Mouse (Mus musculus): ENCODE results near the gene Nmrk1. TPM values are rescaled to one million over a fixed set of nuclear protein-coding genes. Genes with fewer than 3 reads are reported as not detected.
A peak's percentile ranks its signal among the peaks of the same experiment; 100 is the strongest.
"Not testable (repeated sequence)": the region's sequence is repeated elsewhere in the genome, so short reads cannot be mapped to it uniquely, and the experiment has no call there.

The Nmrk1 gene
- 1 to 10 TPM; 3.3 to 4.1 TPM for total RNA-seq (2021)

GRCm38 (mm10) chr19:18631644-18632219, at the start of gene Nmrk1, which contains the start of gene Ostf1:
TSS of gene Nmrk1 (plus strand) at chr19:18631950.
TSS of gene Ostf1 (minus strand) at chr19:18631823.
- DNase-seq, result peak; percentile 99

DNA sequence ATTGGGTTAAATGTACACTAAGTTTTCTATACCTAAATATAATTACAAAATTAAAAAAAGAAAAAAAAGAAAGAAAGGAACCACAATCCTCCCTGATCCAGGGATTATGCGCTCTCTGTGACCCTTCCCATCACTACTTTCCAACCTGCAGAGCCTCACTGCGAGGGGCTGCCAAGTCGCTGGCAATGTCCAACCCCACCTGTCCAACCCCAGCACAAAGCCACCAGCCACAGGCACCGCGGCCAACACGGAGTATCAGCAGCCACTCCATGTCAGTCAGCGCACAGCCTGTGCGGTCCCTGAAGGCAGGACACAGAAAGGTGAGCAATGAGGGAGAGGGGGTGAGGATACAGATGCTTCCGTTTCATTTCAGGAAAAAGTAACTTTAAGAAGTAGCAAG, 49.5 kb upstream of the Nmrk1 start:
- DNase-seq, result no peak

DNA sequence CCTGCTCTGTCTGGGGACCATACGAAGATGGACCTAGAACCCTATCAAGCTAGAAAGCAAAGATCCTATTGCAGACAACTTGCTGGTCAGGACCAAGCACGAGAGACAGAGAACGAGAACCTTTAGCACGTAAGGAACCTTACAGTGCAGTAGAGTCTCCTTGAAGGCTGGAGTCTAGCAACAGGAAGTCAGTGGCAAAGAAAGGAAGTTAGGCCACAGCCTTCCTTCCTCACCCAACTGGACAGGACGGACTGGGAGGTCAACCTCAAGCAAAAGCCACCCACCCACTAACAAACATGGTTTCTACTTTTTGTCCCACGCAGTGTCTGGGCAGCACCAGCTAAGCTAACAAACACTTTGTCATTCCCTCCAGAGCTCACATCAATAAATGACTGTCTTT, 48.9 kb upstream of the Nmrk1 start:
- DNase-seq, result no peak

DNA sequence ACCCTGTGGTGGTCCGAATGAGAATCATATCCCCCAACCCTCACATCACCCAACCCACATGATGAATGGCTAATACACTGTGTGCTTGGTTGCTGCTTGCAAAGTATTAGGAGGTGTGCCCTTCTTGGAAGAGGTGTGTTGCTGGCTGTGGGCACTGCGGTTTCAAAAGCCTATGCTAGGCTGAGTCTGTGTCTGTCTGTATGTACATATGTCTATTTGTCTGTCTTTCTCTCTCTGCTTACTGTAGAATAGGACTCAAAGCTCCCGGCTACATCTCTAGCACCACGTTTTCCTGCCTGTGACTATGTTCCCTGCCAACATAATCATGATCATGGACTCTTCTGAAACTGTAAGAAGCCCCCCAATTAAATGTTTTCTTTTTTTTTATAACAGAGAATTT, 48.0 kb upstream of the Nmrk1 start:
- DNase-seq, result no peak

DNA sequence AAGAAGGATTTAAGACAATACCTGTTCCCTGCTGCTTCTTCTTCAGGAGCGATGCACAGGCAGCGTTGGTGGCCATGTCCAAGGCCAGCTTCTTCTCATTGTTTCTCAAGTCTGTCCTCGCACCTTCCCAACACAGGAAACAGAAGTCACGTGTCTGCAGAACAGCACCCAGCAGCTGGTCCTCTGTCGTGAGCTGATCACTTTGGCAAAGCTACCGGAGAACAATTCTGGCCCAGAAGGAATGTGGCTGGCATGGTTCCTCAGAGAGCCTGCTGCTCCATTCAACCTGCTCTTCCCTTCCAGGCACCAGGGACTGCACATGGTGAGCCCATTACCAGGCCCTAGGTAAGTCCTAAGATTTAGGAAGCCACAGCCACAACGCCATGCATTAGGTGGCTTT, 47.1 kb upstream of the Nmrk1 start:
- no peak for DNase-seq

GRCm38 (mm10) chr19:18587118-18587517, 44.6 kb upstream of the Nmrk1 start:
- DNase-seq, result no peak

GRCm38 (mm10) chr19:18588243-18588642, 43.5 kb upstream of the Nmrk1 start:
- no peak for DNase-seq

GRCm38 (mm10) chr19:18588801-18589200, 42.9 kb upstream of the Nmrk1 start:
- DNase-seq, result not testable (repeated sequence)

- DNase-seq, result no peak
These were observed 42.5 kb upstream of the Nmrk1 start for GRCm38 (mm10) chr19:18589276-18589675.

DNA sequence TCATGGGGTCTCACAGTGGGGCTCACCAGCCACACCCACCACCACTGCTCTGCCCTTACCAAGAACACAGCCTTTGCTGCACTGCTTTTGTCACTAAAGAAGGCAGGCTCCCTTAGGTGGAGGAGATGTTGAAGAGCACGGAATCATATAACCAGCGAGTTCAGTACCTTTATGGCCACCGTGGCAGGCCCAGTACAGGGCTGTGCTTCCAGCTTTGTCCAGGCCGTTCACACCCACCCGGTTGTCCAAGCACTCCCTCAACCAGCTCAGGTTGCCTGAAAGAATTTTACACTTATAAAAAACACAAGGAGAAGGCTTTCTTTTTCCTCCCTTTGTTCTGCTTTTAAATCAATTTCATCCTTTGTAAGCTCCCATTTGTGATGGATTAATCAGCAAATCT, 41.5 kb upstream of the Nmrk1 start:
- no peak for DNase-seq

DNA sequence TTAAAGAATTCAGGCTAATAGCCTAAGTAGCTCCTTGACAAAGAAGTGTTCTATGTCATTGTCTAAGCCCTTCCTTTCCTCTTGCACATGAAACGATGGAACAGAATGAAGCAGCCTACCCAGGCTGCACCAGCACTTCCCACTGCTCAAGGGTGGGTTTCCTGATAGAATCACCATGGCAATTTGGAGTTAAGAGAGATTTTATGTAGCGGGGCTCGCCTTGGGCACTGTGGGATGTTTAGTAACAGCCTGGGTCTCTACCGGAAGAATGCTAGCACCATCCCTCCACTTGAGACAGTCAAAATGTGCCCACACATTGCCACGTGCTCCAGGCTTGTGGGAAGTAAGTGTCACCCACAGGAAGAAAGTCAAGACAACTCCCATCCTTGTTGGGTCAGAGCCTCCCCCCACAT, 40.8 kb upstream of the Nmrk1 start:
- DNase-seq, result no peak

DNA sequence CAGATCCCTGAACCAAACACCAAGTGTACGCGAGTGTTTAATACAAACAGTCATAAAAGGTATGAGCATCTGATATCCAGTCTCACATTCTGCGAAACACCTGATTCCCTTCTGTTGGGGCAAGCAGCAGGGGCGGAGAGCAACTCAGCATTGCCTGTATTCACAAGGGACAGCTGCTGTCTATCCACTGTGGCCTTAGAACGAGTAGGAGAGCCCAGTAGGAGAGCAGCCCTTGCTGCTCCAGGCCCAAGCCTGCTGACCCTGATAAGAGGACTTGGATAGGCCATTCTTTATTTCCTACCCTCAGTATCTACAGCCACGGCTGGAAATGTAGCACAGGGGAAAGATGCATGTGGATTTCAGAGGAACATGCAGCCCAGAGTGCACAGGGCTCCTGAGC, 38.8 kb upstream of the Nmrk1 start:
- no peak for DNase-seq

DNA sequence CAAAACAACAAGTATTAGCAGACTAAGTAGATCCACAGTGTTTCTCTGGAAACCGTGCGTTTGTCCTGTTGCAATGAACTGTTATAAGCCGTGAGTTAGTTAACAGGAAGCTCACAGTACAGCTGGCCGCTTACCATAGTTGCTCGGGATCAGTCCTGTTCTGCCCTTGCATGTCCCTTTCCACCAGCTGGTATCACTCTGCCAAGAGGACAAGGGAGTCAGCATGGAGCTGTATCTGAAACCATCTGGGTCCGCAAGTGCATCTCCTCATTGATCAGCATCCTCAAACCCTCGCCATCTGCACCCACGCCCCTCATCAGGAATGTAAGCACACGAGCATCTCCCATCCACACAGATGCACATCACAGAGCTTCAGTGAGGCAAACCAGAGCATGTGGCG, 38.0 kb upstream of the Nmrk1 start:
- DNase-seq, result no peak

- no peak for DNase-seq
These were observed 34.9 kb upstream of the Nmrk1 start for GRCm38 (mm10) chr19:18596876-18597275.

- no peak for DNase-seq
These were observed 34.0 kb upstream of the Nmrk1 start for GRCm38 (mm10) chr19:18597772-18598171.

DNA sequence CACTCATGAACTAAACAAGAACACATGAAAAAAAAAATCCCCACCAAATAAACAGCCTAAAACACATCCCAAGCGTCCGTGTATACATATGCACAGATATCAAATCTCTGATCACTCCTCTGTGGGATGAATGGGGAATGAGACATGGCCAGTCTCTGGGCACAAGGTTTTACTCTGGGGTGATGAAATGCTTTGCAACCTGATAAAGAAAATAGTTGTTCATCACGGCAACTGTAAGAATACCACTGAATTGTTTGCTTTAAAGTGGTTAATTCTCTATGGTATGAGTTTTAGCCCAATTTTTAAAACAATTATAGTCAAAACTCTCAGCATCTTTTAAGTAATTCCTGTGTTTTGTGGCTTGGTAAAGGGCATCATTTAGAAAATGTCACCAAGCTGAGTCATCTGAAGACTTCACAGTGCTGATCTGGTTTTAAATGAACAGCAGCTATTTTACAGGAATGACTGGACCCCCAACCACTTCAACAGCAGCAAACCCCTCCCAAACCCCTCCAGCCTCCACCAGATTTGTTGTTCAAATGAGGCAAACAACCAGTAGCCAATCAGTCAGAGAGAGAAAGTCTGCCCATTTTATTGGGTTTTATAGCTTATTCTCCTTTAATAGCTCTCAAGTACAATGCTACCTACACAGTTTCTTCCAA, 33.4 kb upstream of the Nmrk1 start:
- no peak for DNase-seq

DNA sequence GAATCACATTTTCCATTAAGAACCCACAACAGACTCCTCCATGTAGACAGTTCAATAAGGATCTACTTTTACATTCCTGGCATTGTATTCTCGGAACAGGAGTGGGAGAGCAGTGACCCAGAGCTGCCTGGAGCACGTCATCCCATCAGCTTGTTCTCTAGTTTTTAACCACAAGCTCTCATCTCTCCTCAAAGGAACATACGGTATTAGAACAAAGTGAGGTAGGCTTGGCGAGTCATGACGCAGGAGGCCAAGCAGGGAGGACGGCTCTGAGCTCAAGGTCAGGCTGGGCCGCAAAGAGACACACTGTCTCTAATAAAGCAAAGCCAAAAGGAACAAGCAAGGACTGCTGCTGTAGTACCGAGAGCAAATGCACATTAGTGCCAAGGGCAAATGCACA, 32.7 kb upstream of the Nmrk1 start:
- DNase-seq, result no peak

DNA sequence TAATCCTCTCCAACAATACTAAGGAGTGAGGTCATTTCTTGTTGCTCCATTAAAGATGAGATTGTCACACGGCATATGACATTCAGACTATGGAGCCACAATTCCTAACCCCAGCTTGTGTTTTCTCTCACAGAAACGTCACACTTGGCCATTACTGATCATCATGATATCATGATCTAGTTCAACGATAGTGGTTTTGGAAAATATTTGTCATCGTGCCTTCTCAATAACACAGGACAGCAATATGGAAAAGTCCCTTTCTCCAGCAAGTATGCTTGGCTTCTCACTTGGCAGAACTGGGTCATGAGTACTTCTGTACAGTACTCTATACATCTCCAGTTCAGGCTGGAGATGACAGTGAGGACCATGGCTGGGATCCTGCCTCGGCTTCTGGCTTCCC, 32.1 kb upstream of the Nmrk1 start:
- DNase-seq, result no peak

DNA sequence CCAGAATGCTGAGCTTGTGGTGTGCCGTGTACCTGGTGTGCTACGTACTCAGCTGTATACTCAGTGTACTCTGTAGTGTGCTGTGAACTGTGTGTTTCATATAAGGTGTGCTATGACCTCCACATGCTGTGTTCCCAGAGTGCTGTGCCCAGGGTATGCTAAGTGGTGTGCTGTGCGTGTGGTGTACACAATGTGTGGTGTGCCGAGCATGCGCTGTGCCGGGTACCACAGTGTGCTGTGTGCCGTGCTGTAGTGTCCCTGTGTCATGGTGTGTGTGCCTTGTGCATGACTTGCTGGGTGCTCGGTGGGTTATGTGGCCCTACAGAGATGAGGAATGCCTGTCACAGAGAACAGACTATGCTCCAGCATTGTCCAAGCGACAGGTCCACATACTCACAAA, 31.1 kb upstream of the Nmrk1 start:
- no peak for DNase-seq

- no peak for DNase-seq
These were observed 28.7 kb upstream of the Nmrk1 start for GRCm38 (mm10) chr19:18603011-18603410.

- DNase-seq, result no peak
These were observed 23.8 kb upstream of the Nmrk1 start for GRCm38 (mm10) chr19:18607907-18608306.

DNA sequence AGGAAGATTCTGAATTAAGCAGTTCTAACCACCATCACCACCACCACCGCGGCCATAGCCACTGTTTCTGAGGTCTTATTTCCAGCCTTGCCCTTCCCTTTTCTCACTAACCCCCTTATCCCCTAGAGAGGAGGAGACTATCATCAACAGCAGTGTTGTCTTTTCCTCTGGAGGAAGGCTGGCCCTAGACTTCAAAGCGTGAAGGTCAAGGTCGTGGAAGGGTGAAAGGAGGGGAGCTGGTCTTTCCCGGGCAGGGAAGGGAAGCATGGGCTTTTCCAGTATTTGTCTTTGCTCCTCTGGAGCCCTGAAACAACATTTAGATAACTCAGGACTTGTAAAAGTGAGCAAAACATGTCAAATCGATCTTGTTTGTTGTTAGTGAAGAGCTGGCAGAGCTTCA, 22.8 kb upstream of the Nmrk1 start:
- peak; percentile 11 for DNase-seq

DNA sequence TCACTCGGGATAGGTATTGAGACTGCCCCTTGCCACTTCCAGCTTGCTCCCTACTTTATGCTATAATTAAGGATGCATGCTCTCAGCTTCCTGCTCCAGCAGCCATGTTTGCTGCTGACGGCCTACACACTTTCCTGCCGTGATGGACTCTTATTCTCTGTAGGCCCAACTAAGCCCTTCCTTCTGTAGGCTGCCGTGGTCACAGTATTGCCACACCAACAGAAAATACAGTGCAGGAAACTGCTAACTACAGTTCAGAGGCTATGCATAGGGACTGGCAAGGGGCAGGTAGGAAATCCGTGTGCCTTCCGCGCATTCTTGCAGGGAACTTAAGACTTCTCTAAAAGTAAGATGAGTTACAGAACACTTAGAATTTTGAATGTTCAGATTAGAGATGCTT, 17.4 kb upstream of the Nmrk1 start:
- no peak for DNase-seq

- no peak for DNase-seq
These were observed 16.0 kb upstream of the Nmrk1 start for GRCm38 (mm10) chr19:18615680-18616240.

All from heart, postnatal 4 days (tissue).